Mouse (Mus musculus): ENCODE measurements around the gene Ifit1.

The Ifit1 gene

DNA sequence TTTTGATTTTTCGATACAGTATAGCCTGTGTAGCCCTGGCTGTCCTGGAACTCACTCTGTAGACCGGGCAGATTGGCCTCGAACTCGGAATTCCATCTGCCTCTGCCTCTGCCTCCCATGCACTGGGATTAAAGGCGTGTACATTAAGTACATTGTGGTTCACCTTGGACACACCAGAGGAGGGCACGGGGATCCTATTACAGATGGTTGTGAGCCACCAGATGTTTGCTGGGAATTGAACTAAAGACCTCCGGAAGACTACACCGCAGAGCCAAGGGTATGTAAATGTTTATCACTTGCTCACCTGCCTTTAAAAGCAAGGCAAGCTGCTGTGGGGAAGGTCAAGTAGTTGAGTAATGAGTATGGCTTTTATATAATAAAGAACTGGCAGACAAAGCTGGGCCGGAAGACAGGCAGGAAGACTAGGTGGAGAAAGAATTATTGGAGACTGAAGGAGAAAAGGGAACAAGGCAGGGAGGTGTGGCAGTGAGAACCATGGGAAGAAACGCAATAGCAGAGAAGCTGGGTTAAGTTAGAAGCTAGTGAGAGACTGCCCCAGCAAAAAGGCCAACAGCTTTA is 14.6 kb downstream of the Ifit1 start:
- no peak for DNase-seq (ENCODE audit: low spot score in 2 of 2)

- peak in 1 of 2 experiments; percentile 22 for DNase-seq (ENCODE audit: low spot score in 2 of 2)
These were observed 16.0 kb downstream of the Ifit1 start for GRCm38 (mm10) chr19:34656511-34657298.

DNA sequence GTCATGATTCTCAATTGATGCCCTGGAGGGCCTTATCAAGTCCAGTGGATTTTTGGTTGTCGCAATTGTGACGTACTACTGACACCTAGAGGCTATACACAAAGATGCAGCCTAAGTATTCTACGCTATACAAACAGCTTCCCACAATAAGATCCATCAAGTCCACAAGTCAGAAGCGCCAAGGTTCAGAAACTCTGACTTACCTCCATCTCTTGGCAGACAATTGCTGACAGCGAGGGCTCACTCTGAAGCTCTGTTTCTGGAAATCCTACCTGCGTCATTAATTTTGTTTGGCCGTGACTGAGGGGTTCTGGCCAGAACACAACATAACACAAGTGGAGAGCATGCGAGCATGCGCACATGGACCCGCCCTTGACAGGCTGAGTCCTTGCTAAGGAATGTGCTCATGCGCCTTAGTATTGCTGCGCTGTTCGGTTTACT is 21.4 kb downstream of the Ifit1 start:
- DNase-seq (ENCODE audit: low spot score in 2 of 2) = peak; percentile 10 to 19

GRCm38 (mm10) chr19:34662740-34663139 is 22.1 kb downstream of the Ifit1 start:
- DNase-seq (ENCODE audit: low spot score in 2 of 2) = no peak

GRCm38 (mm10) chr19:34666127-34666526 is 25.5 kb downstream of the Ifit1 start:
- peak; percentile 14 to 37 for DNase-seq (ENCODE audit: low spot score in 2 of 2)

DNA sequence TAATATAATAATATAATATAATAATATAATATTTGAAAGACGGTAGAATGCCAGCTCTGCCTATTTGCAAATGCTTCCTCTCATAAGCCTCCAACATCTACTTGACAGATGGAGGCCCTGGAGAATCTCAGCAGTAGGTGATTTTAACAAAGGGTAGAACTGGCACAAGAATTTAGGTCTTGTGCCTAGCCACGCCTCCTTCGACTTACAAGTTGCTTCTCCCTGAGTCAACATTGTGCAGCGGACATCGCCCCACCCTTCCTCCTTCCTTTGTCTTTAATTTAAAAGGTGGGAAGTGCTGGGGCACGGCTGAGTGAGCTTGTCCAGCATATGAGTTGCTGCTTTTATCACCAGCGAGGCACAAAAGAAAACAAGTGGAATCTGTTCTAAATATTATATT is 32.8 kb downstream of the Ifit1 start:
- DNase-seq (ENCODE audit: low spot score in 2 of 2) = peak; percentile 8 to 37

DNA sequence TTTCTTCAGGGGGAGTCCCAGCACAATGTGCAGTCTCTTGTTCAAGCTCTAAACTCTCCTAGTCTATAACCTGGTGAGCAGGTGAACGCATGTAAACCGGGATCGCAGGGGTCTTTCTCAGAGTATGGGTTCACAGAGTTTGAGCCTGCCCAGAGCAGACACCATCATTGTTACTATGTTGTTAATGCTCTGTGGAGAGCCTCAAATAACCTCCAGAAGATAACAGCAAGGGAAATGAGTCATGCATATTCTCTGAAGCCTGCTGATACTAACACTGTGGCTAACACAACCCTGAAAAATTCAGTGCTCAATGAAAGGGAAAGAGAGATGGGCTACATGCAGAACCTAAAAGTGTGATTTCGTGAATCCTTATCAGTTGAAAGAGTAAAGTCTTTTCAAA is 37.8 kb downstream of the Ifit1 start:
- DNase-seq (ENCODE audit: low spot score in 2 of 2) = no peak

DNA sequence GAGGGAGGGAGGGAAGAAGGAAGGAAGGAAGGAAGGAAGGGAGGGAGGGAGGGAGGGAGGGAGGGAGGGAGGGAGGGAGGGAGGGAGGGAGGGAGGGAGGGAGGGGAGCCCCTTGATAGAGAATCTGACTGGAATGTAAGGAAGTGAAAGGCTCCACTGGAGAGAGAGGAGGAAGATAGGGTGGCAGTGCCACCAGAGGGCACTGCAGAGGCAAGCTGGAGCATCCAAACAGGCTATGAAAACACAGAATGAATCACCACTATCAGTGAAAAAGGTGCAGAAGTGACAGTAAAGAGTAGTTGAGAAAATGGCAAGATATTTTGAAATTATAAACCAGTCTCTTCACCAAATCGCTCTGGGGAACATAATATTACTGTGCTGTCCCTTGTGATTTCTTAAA is 44.2 kb downstream of the Ifit1 start:
- peak; percentile 4 to 25 for DNase-seq (ENCODE audit: low spot score in 2 of 2)

GRCm38 (mm10) chr19:34685530-34685929 is 44.9 kb downstream of the Ifit1 start:
- no peak for DNase-seq (ENCODE audit: low spot score in 2 of 2)

GRCm38 (mm10) chr19:34691402-34691801 is 50.7 kb downstream of the Ifit1 start:
- DNase-seq (ENCODE audit: low spot score in 2 of 2) = no peak

- peak; percentile 19 to 23 for DNase-seq (ENCODE audit: low spot score in 2 of 2)
These were observed 55.8 kb downstream of the Ifit1 start for GRCm38 (mm10) chr19:34696352-34696986.

DNA sequence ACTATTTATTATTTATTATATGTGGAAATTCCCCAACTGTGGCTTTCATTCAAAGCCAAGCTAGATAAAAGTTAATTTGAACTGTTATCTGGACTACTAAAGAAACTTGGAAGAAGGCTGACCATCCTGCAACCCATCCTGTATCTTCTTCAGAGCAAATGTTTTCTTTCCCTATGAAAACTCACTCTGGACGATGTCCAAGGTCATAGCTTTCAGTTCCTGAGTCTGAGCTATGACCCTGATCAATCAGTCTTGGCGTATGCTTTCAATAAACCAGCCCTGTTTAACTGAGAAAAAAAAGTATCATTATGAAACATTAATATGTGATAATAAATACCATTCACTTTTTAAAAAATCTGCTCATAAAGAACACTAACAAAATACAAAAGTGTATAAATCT is 56.8 kb downstream of the Ifit1 start:
- DNase-seq (ENCODE audit: low spot score in 2 of 2) = no peak

GRCm38 (mm10) chr19:34698432-34698831 is 57.8 kb downstream of the Ifit1 start:
- DNase-seq (ENCODE audit: low spot score in 2 of 2) = no peak

DNA sequence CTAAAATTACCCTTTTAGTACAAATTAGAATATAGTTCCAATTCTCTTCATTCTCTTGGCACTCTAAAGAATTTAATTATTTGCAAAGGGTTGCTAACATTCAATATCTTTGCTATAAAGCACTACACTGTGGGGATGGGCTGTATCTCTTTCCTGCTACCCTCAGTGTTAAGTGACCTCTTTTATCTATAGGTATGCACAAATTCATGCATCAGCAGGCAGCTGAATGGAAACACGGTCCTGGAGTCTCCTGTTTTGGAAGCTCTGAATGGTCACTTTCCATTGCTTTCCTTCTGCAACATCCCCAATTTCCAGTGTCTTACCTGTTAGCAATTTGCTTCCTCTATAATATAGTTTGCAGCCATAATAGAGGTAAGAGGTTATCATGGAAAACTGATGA is 58.2 kb downstream of the Ifit1 start:
- DNase-seq (ENCODE audit: low spot score in 2 of 2) = no peak

DNA sequence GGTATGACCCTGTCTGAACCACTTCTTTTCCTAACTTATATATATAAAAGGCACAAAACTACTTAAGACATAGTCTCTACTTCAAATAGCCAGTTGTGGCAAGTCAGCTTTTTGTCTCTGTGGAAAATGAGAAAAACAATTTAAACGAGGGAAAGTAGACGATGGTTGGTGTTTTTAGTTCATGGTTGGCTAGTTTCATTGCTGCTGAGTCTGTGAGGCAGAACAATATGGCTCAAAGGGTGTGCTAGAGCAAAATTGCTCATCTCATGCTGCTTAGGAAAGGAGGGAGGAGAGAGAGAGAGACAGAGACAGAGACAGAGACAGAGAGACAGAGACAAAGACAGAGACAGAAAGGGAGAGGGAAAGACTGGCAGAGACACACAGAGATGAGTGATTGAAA is 58.6 kb downstream of the Ifit1 start:
- no peak for DNase-seq (ENCODE audit: low spot score in 2 of 2)
